20 mouse cellular contexts compared by ENCODE assay signal in the genomic region with DNA sequence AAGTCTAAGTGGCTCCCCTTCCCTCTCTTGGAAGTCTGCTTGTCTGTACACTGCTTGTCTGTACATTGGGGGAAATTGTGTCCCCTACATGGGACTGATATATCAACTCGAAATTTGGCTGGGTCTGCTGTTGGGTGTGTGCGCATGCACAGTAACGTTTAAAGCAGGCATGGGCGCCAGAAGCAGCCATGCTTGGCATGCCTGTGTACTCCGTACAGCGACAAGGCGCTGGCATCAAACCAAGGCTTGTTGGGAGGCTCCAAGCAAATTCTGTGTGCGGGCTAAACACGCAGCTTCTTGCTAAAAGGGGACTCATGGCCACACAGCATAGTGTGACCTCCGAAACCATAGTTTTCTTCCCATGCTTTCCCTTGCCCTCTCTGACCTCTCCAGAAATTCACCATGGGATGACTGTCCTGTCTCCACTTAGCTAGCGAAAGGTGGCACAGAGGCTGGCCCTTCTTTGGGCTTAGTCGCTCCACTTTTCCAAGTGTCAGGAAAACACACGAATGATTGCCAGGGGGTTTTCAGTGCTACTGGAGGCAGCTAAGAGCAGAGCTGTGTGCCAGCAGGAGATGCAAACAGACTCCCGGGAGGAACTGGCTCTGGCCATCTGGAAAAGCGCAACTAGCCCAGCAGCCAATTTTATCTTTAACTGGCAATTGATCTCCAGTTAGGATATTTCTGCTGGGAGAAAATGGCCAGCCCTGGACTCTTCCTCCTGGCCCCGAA. TPM values are rescaled to one million over a fixed set of nuclear protein-coding genes. Genes with fewer than 3 reads are reported as not detected.
A peak's percentile ranks its signal among the peaks of the same experiment; 100 is the strongest.
DNase-seq lines count a peak whose midpoint lies in the region; ATAC-seq and TF ChIP-seq lines count a peak whose summit lies in the region.
"Had no signal": no experiment of that assay in that cellular context is flagged by ENCODE, and none has a peak within 500 bp of the region (broad histone marks: within the 10 kb centered on the region; RNA-seq: fewer than 3 reads in every experiment).

No protein-coding gene starts in this region.

- H3K4me2 ChIP-seq in heart, postnatal 0 days (ENCODE audit: low read depth, low read length): no peak overlapping the region
- H3K4me2 ChIP-seq in heart, embryonic 12.5 days: no peak overlapping the region
- H3K4me2 ChIP-seq: liver, embryonic 15.5 days had no signal

- no peak for TF ChIP-seq EP300 in heart, postnatal 0 days (IDR thresholded peaks at IDR 0.05; ENCODE audit: low read depth)

- no peak overlapping the region for H3K9ac ChIP-seq in heart, postnatal 0 days (replicated peaks; ENCODE audit: low read depth, low read length)
- no peak overlapping the region for H3K9ac ChIP-seq in heart, embryonic 12.5 days
- H3K9ac ChIP-seq: liver, embryonic 15.5 days had no signal

- TF ChIP-seq CTCF in heart, postnatal 0 days (IDR thresholded peaks at IDR 0.05; ENCODE audit: low read depth): no peak
- TF ChIP-seq CTCF in left cerebral cortex, adult 2 months (IDR thresholded peaks at IDR 0.05): no peak

- H3K27me3 ChIP-seq in heart, postnatal 0 days (ENCODE audit: control insufficient read depth, insufficient read depth, low read length): no peaks in the 10 kb centered on the region
- no peaks in the 10 kb centered on the region for H3K27me3 ChIP-seq in heart, embryonic 12.5 days (replicated peaks)
- H3K27me3 ChIP-seq: liver, embryonic 15.5 days had no signal

- H3K9me3 ChIP-seq in heart, postnatal 0 days (replicated peaks; ENCODE audit: control insufficient read depth, low read length): no peaks in the 10 kb centered on the region
- H3K9me3 ChIP-seq in heart, embryonic 12.5 days (replicated peaks): 0 out of 2 replicates have a peak, but pooled peaks cover 6% of the 10 kb centered on the region
- H3K9me3 ChIP-seq: limb, embryonic 10.5 days; liver, embryonic 15.5 days had no signal

- peaks cover 8% of the 10 kb centered on the region; the same call in 1 of the 2 replicates for H3K4me1 ChIP-seq in heart, postnatal 0 days (ENCODE audit: control insufficient read depth, insufficient read depth)
- H3K4me1 ChIP-seq in heart, embryonic 12.5 days (replicated peaks): peaks cover 8% of the 10 kb centered on the region; the same call in 1 of the 2 replicates
- H3K4me1 ChIP-seq: limb, embryonic 10.5 days; liver, embryonic 15.5 days had no signal

- no peak overlapping the region for H3K27ac ChIP-seq in heart, postnatal 0 days (ENCODE audit: low read depth)
- no peak overlapping the region for H3K27ac ChIP-seq in heart, embryonic 12.5 days (ENCODE audit: poor library complexity, severe bottlenecking)
- no peak overlapping the region for H3K27ac ChIP-seq in left cerebral cortex, adult 2 months
- H3K27ac ChIP-seq: limb, embryonic 10.5 days; liver, embryonic 15.5 days had no signal

- no peak overlapping the region for H3K4me3 ChIP-seq in heart, postnatal 0 days (ENCODE audit: low read depth, low read length)
- no peak overlapping the region for H3K4me3 ChIP-seq in heart, embryonic 12.5 days
- H3K4me3 ChIP-seq in left cerebral cortex, adult 2 months: no peak overlapping the region
- H3K4me3 ChIP-seq: limb, embryonic 10.5 days; liver, embryonic 15.5 days had no signal

- 69% methylated on average over 16 of the region's 16 CpGs for WGBS in heart, postnatal 0 days
- WGBS in heart, embryonic 12.5 days: 76% methylated on average over 16 of the region's 16 CpGs

- intact Hi-C loops in left cerebral cortex, postnatal 10 days (cut with DNase I): no loop called here
- intact Hi-C loops in left cerebral cortex, adult 2 months (cut with DNase I): no loop called here

- H3K36me3 ChIP-seq in heart, postnatal 0 days (replicated peaks; ENCODE audit: control insufficient read depth, insufficient read depth, low read length): no peaks in the 10 kb centered on the region
- H3K36me3 ChIP-seq in heart, embryonic 12.5 days: no peaks in the 10 kb centered on the region
- H3K36me3 ChIP-seq: limb, embryonic 10.5 days; liver, embryonic 15.5 days had no signal

- ATAC-seq in heart, postnatal 0 days (ENCODE audit: insufficient read depth, low read depth): peak; percentile 34; the same call in 1 of the 2 replicates
- ATAC-seq in heart, embryonic 12.5 days (ENCODE audit: insufficient number of reproducible peaks, low FRiP score): no peak
- ATAC-seq: CD4-positive, CD25-positive, alpha-beta regulatory T cell, adult 4 months had no signal

- no peak for DNase-seq in heart, postnatal 0 days (ENCODE audit: low spot score)
- peak; percentile 29 to 52 for DNase-seq in left cerebral cortex, postnatal 10 days (ENCODE audit: extremely low spot score in 1 of 2, low spot score in 2 of 2)
- DNase-seq in left cerebral cortex, adult 2 months (ENCODE audit: extremely low spot score in 1 of 2, low spot score in 2 of 2): no peak
- DNase-seq in right cerebral cortex, postnatal 10 days (ENCODE audit: low spot score in 2 of 2): peak; percentile 64 to 66
- DNase-seq in right cerebral cortex, postnatal 25 days: no peak
- DNase-seq in thymus, postnatal 36 days: no peak
- DNase-seq: adrenal gland, postnatal 36 days; cerebellum, adult 11 months; gastrocnemius, postnatal 36 days had no signal

RNA-seq across cellular contexts. Expression of gene Arhgap40, which starts 11.7 kb away (rescaled TPM):
- 0.42 and 0.73 TPM in 2 replicates for total RNA-seq in heart, postnatal 0 days (2014; rRNA removed; ENCODE audit: low replicate concordance)
- polyA plus RNA-seq in heart, postnatal 0 days (2015; fragmentation: Nextera tagmentation; extraction: Ambion mirVana): not detected in 2 replicates
- 0.19 TPM in 1 of 2 replicates, not detected in the other for polyA plus RNA-seq in heart, embryonic 12.5 days (2016; fragmentation: Nextera tagmentation; extraction: Ambion mirVana)
- not detected for total RNA-seq in left cerebral cortex, postnatal 10 days (2021)
- total RNA-seq in left cerebral cortex, adult 2 months (2021): under 1 TPM in 1 of 2 experiments, not detected in 1; 0.52 TPM
- total RNA-seq: adrenal gland, postnatal 36 days; gastrocnemius, postnatal 36 days; layer of hippocampus, adult 18-20 months; megakaryocyte progenitor cell, adult 5-6 weeks had no signal
- polyA plus RNA-seq: CD4-positive, CD25-positive, alpha-beta regulatory T cell, adult 4 months; heart, embryonic 16.5 days; limb, embryonic 10.5 days; small intestine, adult 2 months; thymus, postnatal 0 days had no signal

RNA-seq across cellular contexts. Expression of gene Adig, which starts 21.9 kb away (rescaled TPM):
- total RNA-seq in heart, postnatal 0 days (2014; rRNA removed; ENCODE audit: low replicate concordance): not detected in 2 replicates
- not detected in 2 replicates for polyA plus RNA-seq in heart, postnatal 0 days (2015; fragmentation: Nextera tagmentation; extraction: Ambion mirVana)
- not detected in 2 replicates for polyA plus RNA-seq in heart, embryonic 12.5 days (2016; fragmentation: Nextera tagmentation; extraction: Ambion mirVana)
- not detected for total RNA-seq in left cerebral cortex, postnatal 10 days (2021)
- not detected for total RNA-seq in left cerebral cortex, adult 2 months (2021)
- total RNA-seq: layer of hippocampus, adult 18-20 months; megakaryocyte progenitor cell, adult 5-6 weeks had no signal
- polyA plus RNA-seq: CD4-positive, CD25-positive, alpha-beta regulatory T cell, adult 4 months; cortical plate, adult 2 months; frontal cortex, adult 2 months; heart, embryonic 16.5 days; limb, embryonic 10.5 days; liver, embryonic 15.5 days had no signal

Comparison
In these comparisons a context has a peak if more than half of its experiments do, and no peak if none do; other contexts are left out.
1. DNase-seq: peak in left cerebral cortex, postnatal 10 days (2 of 2) and right cerebral cortex, postnatal 10 days (2 of 2); none in heart, postnatal 0 days (single experiment), left cerebral cortex, adult 2 months (0 of 2), right cerebral cortex, postnatal 25 days (single experiment) and thymus, postnatal 36 days (0 of 2).